Mouse (Mus musculus): ENCODE data around the gene Rnf39. TPM values are rescaled to one million over a fixed set of nuclear protein-coding genes. Genes with fewer than 3 reads are reported as not detected.

Rnf39 gene
- polyA plus RNA-seq, 1 experiment from 2014 or later, result 0.21 TPM

- H3K9me3 ChIP-seq (replicated peaks), result no peaks in the 10 kb centered on the region
Observed at GRCm38 (mm10) chr17:36992336-36993104, 49.8 kb downstream of the Rnf39 start.

GRCm38 (mm10) chr17:36993770-36994325 is 51.1 kb downstream of the Rnf39 start:
- Histone ChIP-seq H3K9me3 (replicated peaks) (no peaks in the 10 kb centered on the region), H3K4me1 (no peaks in the 10 kb centered on the region), H3K27ac (no peak overlapping the region), H3K36me3 (ENCODE audit: poor library complexity, severe bottlenecking) (no peaks in the 10 kb centered on the region), H3K4me3 (no peak overlapping the region), H3K4me2 (no peak overlapping the region), H3K27me3 (peaks cover 12% of the 10 kb centered on the region), H3K9ac (no peak overlapping the region)
- ATAC-seq, result no peak
- WGBS, result 86% methylated on average over 4 of the region's 4 CpGs

More at GRCm38 (mm10) chr17:36992336-36993104, 49.8 kb downstream of the Rnf39 start:
- Histone ChIP-seq H3K27me3 (peaks cover 25% of the 10 kb centered on the region), H3K36me3 (ENCODE audit: poor library complexity, severe bottlenecking) (no peaks in the 10 kb centered on the region), H3K27ac (no peak overlapping the region), H3K4me3 (no peak overlapping the region), H3K9ac (no peak overlapping the region), H3K4me2 (no peak overlapping the region), H3K4me1 (no peaks in the 10 kb centered on the region)
- no peak for ATAC-seq
- 75% methylated on average over 3 of the region's 3 CpGs for WGBS

- no peaks in the 10 kb centered on the region for H3K36me3 ChIP-seq (ENCODE audit: poor library complexity, severe bottlenecking)
- no peak overlapping the region for H3K4me3 ChIP-seq
- H3K27me3 ChIP-seq, result peaks cover 5% of the 10 kb centered on the region
- H3K9ac ChIP-seq, result no peak overlapping the region
- no peak for ATAC-seq
- no peak overlapping the region for H3K27ac ChIP-seq
- no peaks in the 10 kb centered on the region for H3K9me3 ChIP-seq (replicated peaks)
- H3K4me1 ChIP-seq, result no peaks in the 10 kb centered on the region
- no peak overlapping the region for H3K4me2 ChIP-seq
- WGBS, result 87% methylated on average over 2 of the region's 2 CpGs
Observed at GRCm38 (mm10) chr17:36994528-36994927, 51.8 kb downstream of the Rnf39 start.

- Histone ChIP-seq H3K4me3 (no peak overlapping the region), H3K9ac (no peak overlapping the region), H3K4me2 (no peak overlapping the region), H3K4me1 (no peaks in the 10 kb centered on the region), H3K27ac (no peak overlapping the region), H3K36me3 (ENCODE audit: poor library complexity, severe bottlenecking) (no peaks in the 10 kb centered on the region), H3K27me3 (no peaks in the 10 kb centered on the region), H3K9me3 (replicated peaks) (no peaks in the 10 kb centered on the region)
- ATAC-seq, result no peak
- WGBS, result 48% methylated on average over 3 of the region's 3 CpGs
Observed at GRCm38 (mm10) chr17:36995448-36995847, 52.7 kb downstream of the Rnf39 start.

- Histone ChIP-seq H3K4me3 (no peak overlapping the region), H3K27ac (no peak overlapping the region), H3K9me3 (replicated peaks) (no peaks in the 10 kb centered on the region), H3K4me1 (no peaks in the 10 kb centered on the region), H3K9ac (no peak overlapping the region), H3K36me3 (ENCODE audit: poor library complexity, severe bottlenecking) (no peaks in the 10 kb centered on the region), H3K4me2 (no peak overlapping the region), H3K27me3 (no peaks in the 10 kb centered on the region)
- peak; percentile 57; the same call in 1 of the 2 replicates for ATAC-seq
- 32% methylated on average over 7 of the region's 7 CpGs for WGBS
Observed at GRCm38 (mm10) chr17:36997033-36997735, 54.5 kb downstream of the Rnf39 start.

Other genes with a start within 250 kb of the Rnf39 start
- gene H2-M10.5, start 170.0 kb upstream of the Rnf39 start, polyA plus RNA-seq (2015; fragmentation: Nextera tagmentation; extraction: Ambion mirVana), result not detected in 2 replicates
- not detected in 2 replicates for gene H2-M10.6, start 130.7 kb upstream of the Rnf39 start, polyA plus RNA-seq (2015; fragmentation: Nextera tagmentation; extraction: Ambion mirVana)
- gene Trim26, start 105.8 kb upstream of the Rnf39 start, polyA plus RNA-seq (2015; fragmentation: Nextera tagmentation; extraction: Ambion mirVana), result 34.4 and 39.2 TPM in 2 replicates
- gene Trim15, start 75.7 kb upstream of the Rnf39 start, polyA plus RNA-seq (2015; fragmentation: Nextera tagmentation; extraction: Ambion mirVana), result 0.30 and 0.41 TPM in 2 replicates
- gene Trim10, start 73.3 kb upstream of the Rnf39 start, polyA plus RNA-seq (2015; fragmentation: Nextera tagmentation; extraction: Ambion mirVana), result 1.2 and 2.1 TPM in 2 replicates
- gene Trim40, start 52.8 kb upstream of the Rnf39 start, polyA plus RNA-seq (2015; fragmentation: Nextera tagmentation; extraction: Ambion mirVana), result not detected in 2 replicates
- not detected in 2 replicates for gene Trim31, start 44.8 kb upstream of the Rnf39 start, polyA plus RNA-seq (2015; fragmentation: Nextera tagmentation; extraction: Ambion mirVana)
- 161 and 162 TPM in 2 replicates for gene Ppp1r11, start 8.8 kb downstream of the Rnf39 start, polyA plus RNA-seq (2015; fragmentation: Nextera tagmentation; extraction: Ambion mirVana)
- 92.3 and 95.3 TPM in 2 replicates for gene Znrd1, start 15.6 kb downstream of the Rnf39 start, polyA plus RNA-seq (2015; fragmentation: Nextera tagmentation; extraction: Ambion mirVana)
- 6.0 and 6.9 TPM in 2 replicates for gene Znrd1as, start 15.7 kb downstream of the Rnf39 start, polyA plus RNA-seq (2015; fragmentation: Nextera tagmentation; extraction: Ambion mirVana)
- 0.48 TPM in 1 of 2 replicates, not detected in the other for gene 2410137M14Rik, start 38.3 kb downstream of the Rnf39 start, polyA plus RNA-seq (2015; fragmentation: Nextera tagmentation; extraction: Ambion mirVana)
- gene H2-M5, start 46.6 kb downstream of the Rnf39 start, polyA plus RNA-seq (2015; fragmentation: Nextera tagmentation; extraction: Ambion mirVana), result 1.6 and 1.7 TPM in 2 replicates
- gene Zfp57, start 58.2 kb downstream of the Rnf39 start, polyA plus RNA-seq (2015; fragmentation: Nextera tagmentation; extraction: Ambion mirVana), result 215 and 228 TPM in 2 replicates
- gene Mog, start 80.5 kb downstream of the Rnf39 start, polyA plus RNA-seq (2015; fragmentation: Nextera tagmentation; extraction: Ambion mirVana), result 1.1 and 1.5 TPM in 2 replicates
- 30.1 and 35.2 TPM in 2 replicates for gene Gabbr1, start 103.0 kb downstream of the Rnf39 start, polyA plus RNA-seq (2015; fragmentation: Nextera tagmentation; extraction: Ambion mirVana)
- 0.09 and 0.10 TPM in 2 replicates for gene Olfr90, start 145.6 kb downstream of the Rnf39 start, polyA plus RNA-seq (2015; fragmentation: Nextera tagmentation; extraction: Ambion mirVana)
- not detected in 2 replicates for gene Olfr91, start 155.4 kb downstream of the Rnf39 start, polyA plus RNA-seq (2015; fragmentation: Nextera tagmentation; extraction: Ambion mirVana)
- gene Olfr92, start 177.2 kb downstream of the Rnf39 start, polyA plus RNA-seq (2015; fragmentation: Nextera tagmentation; extraction: Ambion mirVana), result not detected in 2 replicates
- not detected in 2 replicates for gene Olfr93, start 218.6 kb downstream of the Rnf39 start, polyA plus RNA-seq (2015; fragmentation: Nextera tagmentation; extraction: Ambion mirVana)

Measured in forebrain, embryonic 13.5 days (tissue).